Mouse (Mus musculus): ENCODE data around the gene Gad1.

GRCm38 (mm10) chr2:70558112-70558842 lies 5.4 kb downstream of the Gad1 start:
- peak; percentile 83 for TF ChIP-seq CTCF (IDR thresholded peaks at IDR 0.05; ENCODE audit: low read depth)
- TF ChIP-seq EP300 (IDR thresholded peaks at IDR 0.05; ENCODE audit: low read depth): no peak

Data from liver, embryonic 14.5 days (tissue).